Mouse (Mus musculus): ENCODE data around the gene Otc. TPM values are rescaled to one million over a fixed set of nuclear protein-coding genes. Genes with fewer than 3 reads are reported as not detected.

Gene Otc
- polyA plus RNA-seq, 1 experiment from 2014 or later: not detected

DNA sequence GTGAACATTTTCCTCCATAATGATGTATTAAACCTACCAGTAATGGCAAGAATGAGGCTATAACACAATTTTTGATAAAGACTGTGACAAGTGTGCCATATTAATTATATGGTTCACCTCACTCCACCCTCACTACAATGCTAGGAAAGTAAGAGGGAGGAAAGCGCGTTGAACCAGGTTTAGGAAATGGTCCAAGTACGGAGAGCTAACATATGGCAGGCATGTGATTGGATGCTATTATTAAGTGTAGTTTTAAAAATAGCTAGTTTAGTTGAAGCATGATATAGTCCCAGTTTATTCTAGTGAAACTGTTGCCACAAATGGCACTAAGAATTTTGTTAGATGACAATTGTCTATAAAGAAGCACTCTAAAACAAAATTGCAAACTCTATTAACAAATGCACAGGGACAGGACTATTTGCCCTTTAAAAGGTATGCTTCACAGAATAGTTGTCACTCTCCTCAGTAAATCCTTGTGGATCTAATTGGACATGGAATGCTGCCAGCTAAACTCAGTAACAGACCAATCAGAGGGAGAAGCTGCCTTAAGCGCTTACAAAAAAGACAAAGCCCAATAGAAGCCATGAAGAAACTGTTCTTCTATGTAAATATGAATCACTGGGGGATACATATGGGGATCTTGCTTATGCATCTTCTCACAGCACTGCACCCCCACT lies 16.8 kb downstream of the Otc start:
- no peak for ATAC-seq (replicated peaks)
- no peak overlapping the region for H3K27ac ChIP-seq
- no peak overlapping the region for H3K4me2 ChIP-seq
- no peaks in the 10 kb centered on the region for H3K9me3 ChIP-seq
- H3K36me3 ChIP-seq (replicated peaks): no peaks in the 10 kb centered on the region
- no peaks in the 10 kb centered on the region for H3K27me3 ChIP-seq (replicated peaks)
- WGBS: 76% methylated on average over 4 of the region's 4 CpGs
- no peaks in the 10 kb centered on the region for H3K4me1 ChIP-seq
- no peak overlapping the region for H3K4me3 ChIP-seq
- no peak overlapping the region for H3K9ac ChIP-seq

GRCm38 (mm10) chrX:10297341-10297740 lies 45.2 kb downstream of the Otc start:
- no peak overlapping the region for H3K27ac ChIP-seq
- H3K9me3 ChIP-seq: no peaks in the 10 kb centered on the region
- no peaks in the 10 kb centered on the region for H3K27me3 ChIP-seq (replicated peaks)
- WGBS: 91% methylated on average over 14 of the region's 14 CpGs
- H3K4me1 ChIP-seq: no peaks in the 10 kb centered on the region
- ATAC-seq (replicated peaks): no peak
- no peak overlapping the region for H3K9ac ChIP-seq
- no peak overlapping the region for H3K4me2 ChIP-seq
- H3K4me3 ChIP-seq: no peak overlapping the region
- H3K36me3 ChIP-seq (replicated peaks): no peaks in the 10 kb centered on the region

- no peaks in the 10 kb centered on the region for H3K9me3 ChIP-seq
- 85% methylated on average over 4 of the region's 4 CpGs for WGBS
- H3K36me3 ChIP-seq (replicated peaks): no peaks in the 10 kb centered on the region
- no peak overlapping the region for H3K27ac ChIP-seq
- no peak overlapping the region for H3K4me3 ChIP-seq
- ATAC-seq (replicated peaks): no peak
- H3K27me3 ChIP-seq (replicated peaks): no peaks in the 10 kb centered on the region
- no peaks in the 10 kb centered on the region for H3K4me1 ChIP-seq
- no peak overlapping the region for H3K9ac ChIP-seq
- no peak overlapping the region for H3K4me2 ChIP-seq
These were observed 66.1 kb downstream of the Otc start for GRCm38 (mm10) chrX:10318176-10318575.

DNA sequence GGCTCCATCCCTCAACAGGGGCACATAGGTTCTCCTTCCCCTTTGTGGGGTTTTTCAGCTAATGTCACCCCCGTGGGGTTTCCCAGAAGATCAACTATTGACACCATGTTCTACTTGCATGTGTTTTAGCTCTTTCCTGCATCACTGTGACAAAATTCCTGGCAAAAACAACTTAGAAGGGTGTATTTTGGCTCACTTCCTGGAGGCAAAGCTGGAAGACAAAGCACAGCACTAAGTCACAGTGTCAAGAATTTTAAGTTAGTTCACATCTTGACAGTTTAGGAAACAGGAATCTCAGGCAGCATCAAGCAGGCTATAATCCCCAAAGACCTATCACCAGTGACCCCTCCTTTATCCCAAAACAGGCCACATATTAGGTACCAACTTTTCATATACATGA lies 78.1 kb downstream of the Otc start:
- 76% methylated on average over 1 of the region's 1 CpGs for WGBS
- Histone ChIP-seq H3K27ac (no peak overlapping the region), H3K36me3 (replicated peaks) (no peaks in the 10 kb centered on the region), H3K4me2 (no peak overlapping the region), H3K9ac (no peak overlapping the region), H3K4me1 (no peaks in the 10 kb centered on the region), H3K9me3 (no peaks in the 10 kb centered on the region), H3K4me3 (no peak overlapping the region), H3K27me3 (replicated peaks) (no peaks in the 10 kb centered on the region)
- ATAC-seq (replicated peaks): no peak

GRCm38 (mm10) chrX:10331749-10332148 lies 79.6 kb downstream of the Otc start:
- ATAC-seq (replicated peaks): no peak
- Histone ChIP-seq H3K9ac (no peak overlapping the region), H3K4me3 (no peak overlapping the region), H3K36me3 (replicated peaks) (no peaks in the 10 kb centered on the region), H3K27me3 (replicated peaks) (no peaks in the 10 kb centered on the region), H3K9me3 (no peaks in the 10 kb centered on the region), H3K4me1 (no peaks in the 10 kb centered on the region), H3K27ac (no peak overlapping the region), H3K4me2 (no peak overlapping the region)
- 89% methylated on average over 1 of the region's 1 CpGs for WGBS

- Histone ChIP-seq H3K27ac (no peak overlapping the region), H3K9me3 (no peaks in the 10 kb centered on the region), H3K27me3 (replicated peaks) (no peaks in the 10 kb centered on the region), H3K4me2 (no peak overlapping the region), H3K9ac (no peak overlapping the region), H3K4me3 (no peak overlapping the region), H3K36me3 (replicated peaks) (no peaks in the 10 kb centered on the region), H3K4me1 (no peaks in the 10 kb centered on the region)
- WGBS: 58% methylated on average over 2 of the region's 2 CpGs
- no peak for ATAC-seq (replicated peaks)
These were observed 84.7 kb downstream of the Otc start for GRCm38 (mm10) chrX:10336816-10337215.

GRCm38 (mm10) chrX:10355867-10356266 lies 103.8 kb downstream of the Otc start:
- no peaks in the 10 kb centered on the region for H3K27me3 ChIP-seq (replicated peaks)
- H3K27ac ChIP-seq: no peak overlapping the region
- no peaks in the 10 kb centered on the region for H3K36me3 ChIP-seq (replicated peaks)
- no peaks in the 10 kb centered on the region for H3K4me1 ChIP-seq
- H3K4me2 ChIP-seq: no peak overlapping the region
- WGBS: 40% methylated on average over 4 of the region's 4 CpGs
- no peaks in the 10 kb centered on the region for H3K9me3 ChIP-seq
- no peak overlapping the region for H3K9ac ChIP-seq
- H3K4me3 ChIP-seq: no peak overlapping the region
- ATAC-seq (replicated peaks): no peak

Other genes with a start within 250 kb of the Otc start
- 2.1 and 3.6 TPM in 2 replicates for gene Srpx, start 134.6 kb upstream of the Otc start, polyA plus RNA-seq (2015; fragmentation: Nextera tagmentation; extraction: Ambion mirVana)
- 36.8 and 39.0 TPM in 2 replicates for gene Rpgr, start 35.4 kb upstream of the Otc start, polyA plus RNA-seq (2015; fragmentation: Nextera tagmentation; extraction: Ambion mirVana)
- 422 and 425 TPM in 2 replicates for gene Tspan7, start 232.9 kb downstream of the Otc start, polyA plus RNA-seq (2015; fragmentation: Nextera tagmentation; extraction: Ambion mirVana)